Mouse (Mus musculus) megakaryocyte, embryonic 14.5 days (primary cell): ENCODE data around the gene Pex3.
"Not testable (repeated sequence)": the region's sequence is repeated elsewhere in the genome, so short reads cannot be mapped to it uniquely, and the experiment has no call there.

Experiments used
- FLI1 ChIP-seq: IDR thresholded peaks from 2 replicates; pipeline ENCODE4 v1.6.1; 2012; ENCODE audit warnings: low read length, inconsistent platforms, mixed read lengths
- GATA1 ChIP-seq: IDR thresholded peaks from 3 replicates; pipeline ENCODE4 v1.6.1; 2012; ENCODE audit warnings: mixed read lengths, low read length, inconsistent platforms, borderline replicate concordance

DNA sequence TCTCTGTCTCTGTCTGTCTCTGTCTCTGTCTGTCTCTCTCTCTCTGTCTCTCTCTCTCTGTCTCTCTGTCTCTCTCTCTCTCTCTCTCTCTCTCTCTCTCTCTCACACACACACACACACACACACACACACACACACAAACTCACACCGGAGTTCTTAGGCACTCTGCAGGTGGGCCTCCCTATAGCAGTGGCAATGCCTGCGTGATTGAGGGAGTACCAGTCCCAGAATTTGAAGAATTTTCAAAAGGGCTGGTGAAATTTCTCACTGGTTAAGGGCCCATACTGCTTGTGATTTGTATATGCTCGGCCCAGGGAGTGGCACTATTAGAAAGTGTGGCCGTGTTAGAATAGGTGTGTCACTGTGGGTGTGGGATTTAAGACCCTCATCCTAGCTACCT lies 51.4 kb downstream of the Pex3 start:
- not testable (repeated sequence) for TF ChIP-seq GATA1, FLI1
